Mouse (Mus musculus): ENCODE results near the gene Ddx10. TPM values are rescaled to one million over a fixed set of nuclear protein-coding genes. Genes with fewer than 3 reads are reported as not detected.

Ddx10 gene
- polyA plus RNA-seq, 1 experiment from 2014 or later = 26.4 TPM

DNA sequence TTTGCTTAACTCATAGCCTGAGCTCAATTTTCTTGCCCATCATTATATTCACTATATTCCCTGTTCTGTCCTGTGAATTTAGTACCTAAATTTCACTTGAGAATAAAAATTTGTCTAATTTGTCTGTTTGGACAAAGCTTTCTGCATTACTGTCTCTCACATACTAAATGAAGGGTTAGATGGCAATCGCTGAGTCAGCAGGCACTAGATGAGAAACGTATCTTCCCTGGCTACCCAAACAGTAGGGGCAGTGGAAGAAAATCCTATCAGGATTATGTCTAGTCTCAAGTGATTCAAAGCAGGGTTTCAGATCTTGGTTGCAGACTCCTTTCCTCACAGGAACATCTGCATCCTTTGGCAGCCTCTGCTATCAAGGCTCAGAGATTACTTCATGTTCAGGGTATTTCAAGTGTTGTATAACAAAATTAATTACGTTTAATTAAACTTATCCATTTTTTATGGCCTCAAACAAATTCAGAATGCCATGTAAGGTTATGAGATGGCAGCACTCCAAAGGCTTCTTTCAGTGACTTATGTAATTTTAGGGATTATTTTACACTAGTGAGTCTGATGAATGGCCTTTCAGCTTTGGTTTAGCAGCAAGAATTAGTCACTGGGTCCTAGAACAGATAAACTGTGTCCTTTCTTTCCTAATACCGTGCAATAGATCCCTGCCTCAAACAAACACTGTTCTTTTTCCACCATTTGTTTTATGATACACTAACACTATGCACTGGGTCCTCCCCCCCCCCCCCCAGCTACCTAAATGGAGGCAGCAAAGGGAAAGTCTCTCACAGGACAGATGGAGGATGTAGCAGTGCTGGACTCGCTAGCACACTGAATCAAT, 152.3 kb downstream of the Ddx10 start:
- H3K79me2 ChIP-seq (ENCODE audit: inconsistent target) = no peaks in the 10 kb centered on the region
- H3K36me3 ChIP-seq (ENCODE audit: inconsistent target) = no peaks in the 10 kb centered on the region
- no peak overlapping the region for H3K27ac ChIP-seq
- no peak overlapping the region for H3K4me3 ChIP-seq (ENCODE audit: inconsistent target)
- 96% methylated on average over 5 of the region's 5 CpGs for WGBS (ENCODE audit: missing documents)

GRCm38 (mm10) chr9:53094536-53094935, 153.3 kb downstream of the Ddx10 start:
- no peaks in the 10 kb centered on the region for H3K36me3 ChIP-seq (ENCODE audit: inconsistent target)
- no peak overlapping the region for H3K4me3 ChIP-seq (ENCODE audit: inconsistent target)
- no peak overlapping the region for H3K27ac ChIP-seq
- H3K79me2 ChIP-seq (ENCODE audit: inconsistent target) = no peaks in the 10 kb centered on the region
- WGBS (ENCODE audit: missing documents) = 91% methylated on average over 7 of the region's 7 CpGs

DNA sequence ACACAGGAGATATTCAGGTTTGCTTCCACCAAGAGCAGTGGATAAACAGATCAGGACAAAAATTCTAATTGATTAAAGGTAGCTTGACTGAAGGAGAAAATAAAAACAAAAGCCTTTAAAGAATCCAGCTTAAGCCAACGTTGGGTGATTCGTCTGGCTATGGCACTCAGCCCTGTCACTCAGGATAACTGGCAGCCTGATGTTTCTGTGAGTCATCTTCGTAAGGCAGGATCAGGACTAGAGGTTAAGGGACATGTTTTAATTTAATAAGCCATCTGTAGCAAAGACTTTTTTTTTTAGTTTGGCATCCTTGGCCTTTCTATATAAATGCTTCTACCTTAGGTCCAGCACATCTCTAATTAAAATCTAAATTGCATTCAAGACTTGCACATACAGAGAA, 170.2 kb downstream of the Ddx10 start:
- H3K4me3 ChIP-seq (ENCODE audit: inconsistent target) = no peak overlapping the region
- H3K27ac ChIP-seq = no peak overlapping the region
- H3K36me3 ChIP-seq (ENCODE audit: inconsistent target) = no peaks in the 10 kb centered on the region
- WGBS (ENCODE audit: missing documents) = 80% methylated on average over 3 of the region's 3 CpGs
- H3K79me2 ChIP-seq (ENCODE audit: inconsistent target) = no peaks in the 10 kb centered on the region

DNA sequence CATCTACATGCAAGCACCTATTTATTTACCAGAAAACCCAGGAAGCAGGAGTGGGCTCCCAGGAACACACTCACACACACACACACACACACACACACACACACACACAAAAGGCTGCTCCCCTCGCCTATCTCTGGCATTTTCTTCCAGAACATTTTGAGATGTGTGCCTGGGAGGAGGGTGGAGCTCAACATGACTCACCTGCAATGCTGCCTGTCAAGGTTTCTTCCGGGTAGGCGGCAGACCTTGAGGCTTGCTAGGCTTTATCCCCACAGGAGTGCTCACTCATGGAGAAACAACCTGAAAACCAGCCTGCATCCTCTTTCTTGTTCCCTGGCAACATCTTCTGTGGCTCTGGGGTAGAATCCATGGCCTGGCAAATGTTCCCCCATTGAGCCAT, 171.9 kb downstream of the Ddx10 start:
- Histone ChIP-seq H3K79me2 (ENCODE audit: inconsistent target) (no peaks in the 10 kb centered on the region), H3K36me3 (ENCODE audit: inconsistent target) (no peaks in the 10 kb centered on the region), H3K27ac (no peak overlapping the region), H3K4me3 (ENCODE audit: inconsistent target) (no peak overlapping the region)
- WGBS (ENCODE audit: missing documents) = 92% methylated on average over 3 of the region's 3 CpGs

DNA sequence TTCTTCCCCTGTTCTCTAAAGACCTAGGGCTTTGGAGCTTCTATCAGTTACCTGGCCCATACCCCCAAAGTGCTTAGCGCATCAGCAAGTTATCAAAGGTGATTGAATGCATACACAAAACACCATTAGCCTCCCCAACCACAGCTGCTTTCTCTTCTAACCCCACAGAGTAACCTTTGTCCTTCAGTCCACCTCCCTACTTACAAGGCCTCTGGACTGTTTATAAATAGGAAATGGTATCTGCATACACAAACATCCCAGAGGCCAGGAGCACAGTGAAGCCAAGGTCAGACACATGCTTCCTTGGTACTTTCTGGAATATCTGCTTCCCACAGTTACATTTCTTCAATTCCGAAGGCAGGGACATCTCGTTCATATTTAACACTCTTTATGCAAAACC, 173.4 kb downstream of the Ddx10 start:
- Histone ChIP-seq H3K36me3 (ENCODE audit: inconsistent target) (no peaks in the 10 kb centered on the region), H3K27ac (no peak overlapping the region), H3K79me2 (ENCODE audit: inconsistent target) (no peaks in the 10 kb centered on the region), H3K4me3 (ENCODE audit: inconsistent target) (no peak overlapping the region)
- WGBS (ENCODE audit: missing documents) = 94% methylated on average over 3 of the region's 3 CpGs

DNA sequence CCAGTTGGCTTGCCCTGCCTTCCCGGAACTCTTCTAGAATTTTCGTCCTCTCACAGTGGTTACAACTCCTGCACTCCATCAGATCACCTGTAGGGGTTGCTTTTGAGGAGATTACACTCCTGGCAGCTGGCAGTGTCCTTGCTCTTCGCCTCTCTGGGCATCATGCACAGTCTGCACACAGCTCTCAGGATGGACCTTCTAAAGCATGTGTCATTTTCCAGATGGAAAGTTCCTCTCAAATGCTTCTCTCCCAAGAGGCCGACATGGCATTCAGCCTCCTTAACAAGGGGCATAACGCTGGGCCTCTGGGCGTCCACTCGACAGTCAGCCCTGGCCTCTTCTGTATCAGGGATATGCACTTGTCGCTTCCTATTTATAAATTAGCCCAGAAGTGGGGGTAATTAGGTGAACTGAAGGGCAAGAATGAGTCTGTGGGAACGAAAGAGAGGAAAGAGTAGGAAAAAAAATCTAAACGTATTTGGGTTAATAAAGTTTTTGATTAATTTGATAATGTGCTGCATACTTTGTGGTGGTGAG, 174.2 kb downstream of the Ddx10 start:
- no peaks in the 10 kb centered on the region for H3K36me3 ChIP-seq (ENCODE audit: inconsistent target)
- H3K4me3 ChIP-seq (ENCODE audit: inconsistent target) = no peak overlapping the region
- 89% methylated on average over 10 of the region's 10 CpGs for WGBS (ENCODE audit: missing documents)
- H3K79me2 ChIP-seq (ENCODE audit: inconsistent target) = no peaks in the 10 kb centered on the region
- no peak overlapping the region for H3K27ac ChIP-seq

GRCm38 (mm10) chr9:53072088-53072487, 175.8 kb downstream of the Ddx10 start:
- Histone ChIP-seq H3K4me3 (ENCODE audit: inconsistent target) (no peak overlapping the region), H3K36me3 (ENCODE audit: inconsistent target) (no peaks in the 10 kb centered on the region), H3K79me2 (ENCODE audit: inconsistent target) (no peaks in the 10 kb centered on the region), H3K27ac (no peak overlapping the region)
- 91% methylated on average over 9 of the region's 9 CpGs for WGBS (ENCODE audit: missing documents)

DNA sequence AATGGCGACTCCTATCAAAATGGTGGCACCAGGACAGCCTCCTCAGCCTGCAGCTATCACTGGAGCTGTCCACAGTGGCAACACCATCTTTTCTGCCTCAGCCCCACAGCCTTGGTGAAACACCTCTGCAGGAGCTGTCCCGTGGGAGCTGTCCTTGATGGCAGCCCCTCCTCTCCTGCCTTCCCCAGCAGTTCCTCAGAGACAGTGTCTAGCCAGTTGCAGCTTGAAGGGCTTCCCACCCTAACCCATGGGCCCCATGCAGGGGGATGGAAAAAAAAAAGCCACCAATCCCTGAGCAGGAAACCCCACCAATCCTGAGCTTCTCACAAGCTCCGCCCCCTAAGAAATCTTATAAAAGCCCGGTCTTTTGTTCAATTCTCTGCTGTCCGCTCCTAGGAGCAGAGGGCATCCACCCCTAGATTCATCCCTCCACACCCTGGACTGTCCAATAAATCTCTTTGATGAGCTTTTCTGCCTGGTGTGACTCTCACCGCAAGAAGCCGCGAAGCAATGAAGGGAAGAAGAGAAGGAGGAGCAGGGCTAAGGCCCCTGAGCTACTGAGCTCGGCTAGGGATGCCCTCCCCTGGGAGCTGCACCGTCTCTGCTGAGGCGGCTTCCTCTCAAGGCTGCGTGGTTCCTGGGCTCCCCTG, 176.9 kb downstream of the Ddx10 start:
- no peak overlapping the region for H3K27ac ChIP-seq
- no peaks in the 10 kb centered on the region for H3K36me3 ChIP-seq (ENCODE audit: inconsistent target)
- H3K79me2 ChIP-seq (ENCODE audit: inconsistent target) = no peaks in the 10 kb centered on the region
- 86% methylated on average over 12 of the region's 12 CpGs for WGBS (ENCODE audit: missing documents)
- H3K4me3 ChIP-seq (ENCODE audit: inconsistent target) = no peak overlapping the region

GRCm38 (mm10) chr9:53068166-53068565, 179.7 kb downstream of the Ddx10 start:
- 96% methylated on average over 5 of the region's 5 CpGs for WGBS (ENCODE audit: missing documents)
- H3K79me2 ChIP-seq (ENCODE audit: inconsistent target) = no peaks in the 10 kb centered on the region
- H3K4me3 ChIP-seq (ENCODE audit: inconsistent target) = no peak overlapping the region
- H3K27ac ChIP-seq = no peak overlapping the region
- no peaks in the 10 kb centered on the region for H3K36me3 ChIP-seq (ENCODE audit: inconsistent target)

DNA sequence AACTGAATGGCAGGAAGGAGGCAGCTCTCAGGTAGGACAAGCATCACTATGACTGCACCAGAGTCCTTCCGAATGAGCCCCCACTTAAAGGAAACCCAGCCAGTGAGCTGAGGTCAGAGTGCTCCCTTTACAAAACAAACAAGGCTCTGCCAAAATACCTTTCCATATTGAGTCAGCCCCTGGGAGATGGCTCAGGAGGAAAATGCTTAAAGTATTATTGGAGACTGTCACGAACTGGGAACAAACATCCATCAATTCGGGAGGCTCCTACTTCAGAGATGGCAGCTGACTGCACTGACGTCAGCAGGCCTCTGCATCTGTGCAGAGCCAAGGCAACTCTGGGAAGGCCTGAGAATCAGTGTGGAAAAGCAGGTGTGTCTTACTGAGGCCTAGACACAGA, 181.4 kb downstream of the Ddx10 start:
- Histone ChIP-seq H3K79me2 (ENCODE audit: inconsistent target) (no peaks in the 10 kb centered on the region), H3K27ac (no peak overlapping the region), H3K36me3 (ENCODE audit: inconsistent target) (no peaks in the 10 kb centered on the region), H3K4me3 (ENCODE audit: inconsistent target) (no peak overlapping the region)
- 86% methylated on average over 4 of the region's 4 CpGs for WGBS (ENCODE audit: missing documents)

GRCm38 (mm10) chr9:53065028-53065427, 182.8 kb downstream of the Ddx10 start:
- Histone ChIP-seq H3K79me2 (ENCODE audit: inconsistent target) (no peaks in the 10 kb centered on the region), H3K27ac (no peak overlapping the region), H3K4me3 (ENCODE audit: inconsistent target) (no peak overlapping the region), H3K36me3 (ENCODE audit: inconsistent target) (no peaks in the 10 kb centered on the region)
- 81% methylated on average over 2 of the region's 2 CpGs for WGBS (ENCODE audit: missing documents)

GRCm38 (mm10) chr9:53064531-53064930, 183.3 kb downstream of the Ddx10 start:
- WGBS (ENCODE audit: missing documents) = 85% methylated on average over 6 of the region's 6 CpGs
- Histone ChIP-seq H3K27ac (no peak overlapping the region), H3K36me3 (ENCODE audit: inconsistent target) (no peaks in the 10 kb centered on the region), H3K4me3 (ENCODE audit: inconsistent target) (no peak overlapping the region), H3K79me2 (ENCODE audit: inconsistent target) (no peaks in the 10 kb centered on the region)

- H3K4me3 ChIP-seq (ENCODE audit: inconsistent target) = no peak overlapping the region
- no peak overlapping the region for H3K27ac ChIP-seq
- 64% methylated on average over 3 of the region's 3 CpGs for WGBS (ENCODE audit: missing documents)
- no peaks in the 10 kb centered on the region for H3K79me2 ChIP-seq (ENCODE audit: inconsistent target)
- no peaks in the 10 kb centered on the region for H3K36me3 ChIP-seq (ENCODE audit: inconsistent target)
These were observed 192.5 kb downstream of the Ddx10 start for GRCm38 (mm10) chr9:53055306-53055705.
